Mouse (Mus musculus) c-Kit-negative CD71-positive TER-119-positive erythroid progenitor cells, embryonic 14.5 days (primary cell): Measurements from ENCODE around the gene Vstm2l.
A peak's percentile ranks its signal among the peaks of the same experiment; 100 is the strongest.

ENCODE experiments used
- DNase-seq: peaks from one replicate; pipeline ENCODE4 v3.0.0-alpha.2; 2013; ENCODE audit warnings: low read depth, low spot score

The Vstm2l gene

DNA sequence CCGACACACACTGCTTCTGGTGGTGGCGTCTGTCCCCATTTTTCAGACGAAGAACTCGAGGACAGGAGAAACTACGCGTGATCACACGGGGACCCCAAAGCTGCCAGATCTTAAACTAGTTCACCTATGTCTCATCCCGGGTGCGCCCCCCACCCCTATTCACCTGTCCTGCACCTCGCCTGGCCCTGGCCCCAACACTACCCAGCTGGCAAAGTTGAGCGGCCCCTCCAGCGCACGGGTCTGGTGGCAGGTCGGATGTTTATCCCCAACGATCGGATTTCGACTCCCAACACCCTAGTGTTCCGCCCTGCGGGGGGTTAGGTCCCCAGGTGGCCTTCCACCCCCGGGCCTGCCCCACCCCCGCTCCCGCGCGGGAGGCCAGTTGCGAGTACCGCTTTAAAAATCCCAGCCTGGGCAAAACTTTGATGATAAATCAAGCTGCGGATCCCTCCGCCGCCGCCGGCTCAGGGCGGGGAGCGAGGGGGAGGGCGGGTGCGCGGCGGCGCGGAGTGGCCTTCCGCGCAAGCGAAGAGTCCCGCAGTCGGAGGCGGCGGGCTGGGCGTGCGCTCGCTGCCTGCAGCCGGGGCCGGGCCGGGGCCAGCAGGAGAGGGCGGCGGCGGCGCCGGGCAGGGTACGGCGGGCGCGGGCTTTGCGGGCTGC is at the start of gene Vstm2l:
Vstm2l (plus strand) TSS at position 549 of the 660 bp plus-strand sequence.
- DNase-seq, result no peak

DNA sequence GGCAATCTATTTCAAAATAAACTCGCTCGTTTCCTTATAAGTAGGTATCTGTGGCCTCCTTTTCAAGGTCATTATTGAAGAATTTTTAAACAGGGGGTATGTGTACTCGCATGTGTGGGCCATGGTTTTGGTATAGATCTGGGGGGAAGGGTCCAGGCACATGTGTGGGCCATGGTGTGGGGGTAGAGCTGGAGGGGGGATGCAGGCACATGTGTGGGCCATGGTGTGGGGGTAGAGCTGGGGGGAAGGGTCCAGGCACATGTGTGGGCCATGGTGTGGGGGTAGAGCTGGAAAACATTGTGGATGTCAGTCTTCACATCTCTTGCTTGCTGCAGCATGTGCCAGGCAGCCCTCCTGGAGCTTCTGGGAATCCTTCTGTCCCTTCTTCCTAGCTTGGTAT is 47.3 kb upstream of the Vstm2l start:
- no peak for DNase-seq

DNA sequence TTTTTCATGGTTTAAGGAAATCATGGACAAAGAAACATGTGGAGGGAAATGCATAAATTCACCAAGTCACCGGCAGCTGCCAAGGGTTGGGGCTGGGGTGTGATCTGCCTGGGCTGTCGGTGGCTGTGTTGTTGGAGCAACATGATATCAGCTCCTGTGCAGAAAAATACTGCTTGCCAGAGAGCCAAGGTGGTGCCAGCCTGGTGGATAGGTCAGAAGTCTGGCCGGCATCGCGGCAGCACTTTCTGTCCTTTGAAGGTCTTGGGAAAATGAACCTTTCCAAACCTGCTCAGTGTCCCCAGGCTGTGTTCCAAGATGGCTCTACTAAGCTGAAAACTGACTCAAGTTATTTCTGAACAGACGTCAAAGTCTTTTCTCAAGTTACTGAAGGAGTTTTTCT is 44.2 kb upstream of the Vstm2l start:
- DNase-seq, result no peak

DNA sequence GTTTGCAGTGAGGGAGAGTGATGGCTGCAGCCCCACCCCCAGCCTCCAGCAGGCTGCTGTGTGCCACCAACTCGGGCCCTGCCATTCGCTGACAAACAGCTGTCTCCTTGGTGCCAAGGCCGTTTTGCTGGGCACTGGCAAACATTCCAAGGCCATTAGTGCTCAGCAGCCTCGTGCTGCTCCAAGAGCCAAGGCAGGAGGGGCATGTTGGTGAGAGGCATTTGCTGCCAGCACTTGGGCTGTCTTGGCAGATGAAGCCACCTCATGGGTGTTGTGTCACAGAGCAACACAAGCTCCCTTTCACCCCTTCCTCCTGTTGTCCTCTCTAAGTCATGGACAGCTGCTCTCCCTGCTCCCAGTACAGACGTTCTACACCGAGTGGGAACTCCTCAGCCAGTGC is 41.2 kb upstream of the Vstm2l start:
- no peak for DNase-seq

DNA sequence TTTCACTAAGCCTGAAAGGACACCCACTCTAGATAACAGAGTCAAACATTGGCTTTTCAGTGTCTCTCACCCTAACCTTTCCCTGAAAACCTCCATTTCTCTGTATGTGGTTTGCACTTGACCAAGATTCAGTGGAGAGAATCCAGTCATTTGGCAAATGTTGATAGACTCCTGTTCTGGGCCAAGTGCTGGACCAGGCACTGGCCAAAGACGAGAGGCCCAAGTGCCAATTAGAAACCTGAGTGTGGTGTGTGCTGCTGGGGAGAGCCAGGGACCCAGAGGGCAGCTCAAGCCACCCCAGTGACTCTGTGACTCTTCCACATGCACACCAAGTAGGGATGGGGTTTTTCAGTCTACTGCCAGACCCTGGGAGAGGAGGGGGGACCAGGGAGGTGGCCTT is 40.8 kb upstream of the Vstm2l start:
- DNase-seq, result no peak

DNA sequence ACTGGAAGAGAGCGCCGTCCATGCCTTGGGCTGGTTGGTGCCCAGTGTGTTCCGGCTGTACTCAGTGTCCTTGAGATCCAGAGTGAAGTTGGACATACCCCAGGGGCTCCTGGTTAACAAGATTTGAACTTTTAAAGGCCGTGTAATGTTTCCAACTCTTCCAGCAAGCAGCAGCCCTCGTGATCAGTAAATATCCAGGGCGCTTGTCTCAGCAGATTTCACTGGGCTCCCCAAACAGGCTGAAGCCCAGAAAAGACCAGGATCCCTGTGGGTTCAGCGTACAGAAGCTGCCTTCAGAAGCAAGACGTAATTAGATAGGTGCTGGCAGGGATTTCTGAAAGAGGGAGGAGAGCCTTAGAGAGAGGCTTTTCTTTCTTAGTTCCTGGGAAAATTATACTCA is 39.3 kb upstream of the Vstm2l start:
- no peak for DNase-seq

DNA sequence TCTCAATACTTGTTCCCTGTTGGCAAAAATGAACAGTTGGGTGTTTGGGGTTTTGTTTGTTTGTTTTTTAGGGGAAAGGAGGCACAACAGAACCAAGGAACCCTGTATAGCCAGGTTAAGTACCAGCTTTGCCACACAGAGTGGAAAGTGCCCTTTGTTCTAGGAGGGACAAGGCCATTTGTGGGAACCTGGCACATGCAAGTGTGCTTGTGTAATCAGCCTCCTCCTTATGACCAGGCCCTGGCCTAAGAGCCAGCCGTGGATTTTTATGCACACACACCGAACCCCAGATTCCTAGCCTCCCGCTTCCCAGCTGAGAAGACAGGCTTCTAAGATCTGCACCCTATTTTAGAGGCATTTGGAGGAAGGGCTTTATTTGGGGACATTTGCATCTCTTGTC is 37.1 kb upstream of the Vstm2l start:
- DNase-seq, result no peak

DNA sequence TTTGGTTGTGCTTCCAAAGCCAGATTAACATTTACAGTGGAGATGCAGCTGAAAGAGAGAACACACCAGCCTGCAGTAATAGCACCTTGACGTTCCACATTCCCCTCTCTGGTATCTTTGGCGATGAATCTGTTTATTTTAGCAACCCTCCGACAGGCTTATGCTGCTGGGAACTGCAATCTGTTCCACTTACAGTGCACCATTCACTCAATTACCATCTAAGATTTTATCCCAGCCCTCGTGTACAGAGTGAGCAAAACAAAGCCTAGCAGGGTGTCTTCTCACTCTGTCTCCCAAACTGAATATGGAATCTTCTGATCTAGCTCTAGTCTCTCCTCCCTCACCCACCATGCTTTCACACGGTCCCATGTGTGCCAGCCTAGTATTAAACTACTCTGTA is 36.5 kb upstream of the Vstm2l start:
- no peak for DNase-seq

DNA sequence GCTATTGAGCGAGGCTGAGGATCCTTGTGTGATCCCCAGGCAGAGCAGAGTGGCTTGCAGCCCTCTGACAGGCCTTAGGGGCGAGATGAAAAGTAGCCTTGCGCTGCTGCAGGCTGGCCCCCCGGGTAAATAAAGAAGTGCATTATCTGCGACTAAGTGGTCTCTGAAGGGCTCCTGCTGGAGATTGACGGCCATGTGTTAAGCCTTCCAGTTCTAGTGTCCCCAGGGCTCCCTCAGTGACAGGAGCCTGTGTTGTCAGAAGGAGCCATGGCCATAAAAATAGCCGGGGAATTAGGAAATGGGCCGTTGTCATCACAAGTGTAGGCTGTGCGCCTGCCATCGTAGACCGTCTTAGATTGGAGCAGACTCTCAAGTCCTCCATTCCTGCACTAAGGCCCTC is 32.5 kb upstream of the Vstm2l start:
- DNase-seq, result no peak

DNA sequence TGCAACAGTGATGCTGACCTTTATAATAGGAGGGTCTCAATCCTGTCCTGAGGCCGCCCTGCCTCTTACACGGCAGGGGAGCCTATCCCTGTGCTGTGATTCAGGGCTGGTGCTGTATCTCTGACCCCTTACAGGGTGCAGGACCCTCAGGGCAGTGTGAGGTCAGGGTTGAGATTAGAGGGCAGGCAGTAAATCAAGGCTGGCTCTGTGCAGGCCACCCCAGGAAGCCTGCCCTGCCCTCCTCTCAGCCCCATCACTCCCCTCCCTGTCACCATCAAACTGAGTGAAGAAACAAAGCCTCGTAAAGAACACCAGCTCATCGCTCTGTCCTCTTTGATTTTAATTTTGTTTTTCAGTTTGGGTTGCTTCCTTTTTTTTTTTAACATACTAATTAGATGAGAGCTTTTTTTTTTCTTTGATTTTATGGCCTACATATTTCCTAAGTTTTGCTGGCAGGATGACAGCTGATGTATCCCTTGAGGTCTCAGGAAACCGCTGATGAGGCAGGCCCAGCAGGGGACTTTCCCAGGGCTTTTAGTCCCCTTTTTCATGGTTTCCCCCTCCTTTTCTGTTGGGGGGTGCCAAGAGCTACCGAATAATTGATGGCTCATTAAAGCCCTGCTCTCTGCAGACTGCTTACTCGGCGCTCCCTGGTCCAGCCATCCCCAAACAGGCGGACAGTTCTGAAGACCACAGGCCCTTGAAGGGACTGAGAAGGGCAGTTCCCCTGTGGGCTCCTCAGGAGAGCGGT is 27.0 kb upstream of the Vstm2l start:
- DNase-seq, result no peak

DNA sequence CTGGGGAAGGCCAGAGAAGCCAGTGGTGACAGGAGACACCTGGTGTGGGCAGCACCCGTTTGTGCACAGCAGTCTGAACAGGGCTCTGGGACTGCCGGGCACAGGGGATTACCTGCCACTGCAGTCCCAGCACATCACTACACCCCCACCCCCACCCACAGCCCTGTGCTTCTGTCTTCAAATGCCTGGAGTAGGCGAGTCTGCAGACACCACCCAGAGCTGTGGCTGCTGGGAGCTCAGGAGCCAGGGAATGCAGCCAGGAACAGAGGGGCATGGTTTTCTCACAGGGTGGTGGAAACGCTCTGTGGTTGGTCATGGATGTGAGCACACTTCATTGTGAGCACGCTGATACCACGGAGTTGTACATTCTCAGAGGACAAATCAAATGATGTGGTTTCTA is 23.3 kb upstream of the Vstm2l start:
- DNase-seq, result no peak

DNA sequence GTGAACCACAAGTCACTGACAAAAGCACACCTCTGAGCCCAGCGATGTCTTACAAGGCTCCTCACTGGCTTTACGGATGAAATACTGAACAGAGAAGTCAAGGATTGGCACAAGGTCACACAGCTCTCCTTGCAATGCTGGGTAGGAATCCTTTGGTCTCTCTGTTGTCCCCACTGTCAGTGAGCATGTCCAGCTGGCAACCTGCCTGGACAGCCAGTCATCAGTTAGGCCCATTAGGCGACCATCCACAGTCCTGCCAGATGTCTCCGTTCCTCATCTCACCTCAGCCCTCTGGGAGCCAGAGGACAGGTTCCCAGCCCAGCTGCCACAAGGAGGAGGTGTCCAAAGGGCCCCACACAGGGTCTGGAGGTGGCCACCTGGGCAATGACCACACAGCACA is 17.3 kb upstream of the Vstm2l start:
- no peak for DNase-seq

DNA sequence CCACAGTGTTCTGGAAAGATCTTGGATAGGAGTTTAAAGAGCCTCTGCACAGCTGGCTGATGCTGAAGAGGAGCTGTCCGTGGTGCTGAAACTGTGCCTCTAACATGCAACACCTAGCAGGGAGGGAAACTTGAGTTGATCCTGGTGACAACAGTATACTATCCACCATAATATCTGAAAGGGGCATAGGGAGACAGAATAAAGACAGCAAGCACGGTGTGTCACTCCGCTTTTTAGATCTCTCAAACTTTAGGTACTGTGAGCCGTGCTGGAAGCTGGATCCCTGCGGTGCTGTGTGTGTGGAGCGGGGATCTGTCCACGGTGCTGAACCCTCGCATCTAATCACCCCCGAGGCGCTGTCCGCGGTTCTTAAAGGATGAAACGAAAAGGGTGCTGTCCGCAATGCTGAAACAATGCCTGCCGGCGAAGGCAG is 1.2 kb upstream of the Vstm2l start:
- peak; percentile 24 for DNase-seq

DNA sequence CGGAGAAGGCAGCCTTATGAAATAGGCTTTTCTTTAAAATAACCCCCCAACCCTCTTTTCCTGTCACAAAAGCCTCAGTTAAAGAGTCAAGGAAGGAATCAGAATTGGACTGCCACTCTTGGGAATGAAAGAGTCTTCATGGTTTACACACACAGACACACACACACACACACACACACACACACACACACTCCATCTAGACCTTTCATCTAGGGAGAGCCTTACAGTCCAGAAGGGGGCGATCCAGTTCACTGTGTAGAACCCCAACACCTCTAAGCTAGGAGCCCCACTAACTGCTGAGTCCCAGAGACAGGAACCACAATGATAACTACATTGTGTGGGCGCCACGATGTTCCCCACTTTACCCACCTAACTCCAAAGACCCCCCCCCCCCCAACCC is 748 bp upstream of the Vstm2l start:
- no peak for DNase-seq

DNA sequence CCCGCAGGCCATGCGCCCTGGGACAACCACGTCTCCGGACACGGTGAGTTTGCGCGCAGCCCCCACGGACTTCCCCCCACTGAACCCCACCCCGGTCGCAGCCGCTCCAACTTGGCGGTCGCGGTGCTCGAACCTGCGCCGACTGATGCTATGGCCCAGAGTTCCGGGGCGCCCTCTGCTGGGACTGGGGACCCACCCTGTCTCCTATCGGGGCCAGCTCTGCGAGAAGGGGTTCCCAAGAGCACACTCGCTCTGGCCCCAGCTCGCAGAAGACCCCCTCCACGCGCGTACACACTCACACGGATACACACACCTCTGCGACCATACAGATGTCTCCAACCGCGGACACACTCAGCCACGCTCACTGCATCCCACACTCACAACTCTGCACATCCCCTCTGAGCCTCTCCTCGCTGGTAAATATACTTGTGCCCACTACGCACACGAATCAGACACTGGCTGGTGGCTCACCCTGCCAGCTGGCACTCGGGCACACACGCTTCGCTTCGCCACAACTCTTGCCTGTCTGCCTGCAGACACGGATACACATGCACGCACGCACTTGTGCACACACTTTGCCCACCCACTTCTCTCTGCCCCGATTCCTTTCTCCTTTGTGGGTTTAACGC is 550 bp downstream of the Vstm2l start:
- DNase-seq, result no peak

DNA sequence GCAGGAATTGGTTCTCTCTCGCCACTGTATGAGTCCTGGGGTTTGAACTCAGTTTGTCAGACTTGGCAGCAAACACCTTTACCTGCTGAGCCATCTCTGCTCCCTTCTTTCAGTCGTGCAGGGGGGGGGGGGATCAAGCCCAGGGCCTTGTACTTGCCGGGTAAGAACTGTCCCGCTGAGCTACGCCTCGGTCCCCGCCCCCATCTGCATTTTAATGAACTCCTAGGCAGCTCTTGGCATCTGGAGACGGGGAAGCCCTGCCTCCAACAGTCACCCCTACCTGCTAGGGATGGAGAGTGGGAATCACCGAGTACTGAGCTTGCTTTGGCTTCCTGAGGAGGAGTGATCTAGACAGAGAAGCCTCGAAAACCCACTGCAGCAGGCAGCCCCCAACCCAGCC is 4.1 kb downstream of the Vstm2l start:
- no peak for DNase-seq

DNA sequence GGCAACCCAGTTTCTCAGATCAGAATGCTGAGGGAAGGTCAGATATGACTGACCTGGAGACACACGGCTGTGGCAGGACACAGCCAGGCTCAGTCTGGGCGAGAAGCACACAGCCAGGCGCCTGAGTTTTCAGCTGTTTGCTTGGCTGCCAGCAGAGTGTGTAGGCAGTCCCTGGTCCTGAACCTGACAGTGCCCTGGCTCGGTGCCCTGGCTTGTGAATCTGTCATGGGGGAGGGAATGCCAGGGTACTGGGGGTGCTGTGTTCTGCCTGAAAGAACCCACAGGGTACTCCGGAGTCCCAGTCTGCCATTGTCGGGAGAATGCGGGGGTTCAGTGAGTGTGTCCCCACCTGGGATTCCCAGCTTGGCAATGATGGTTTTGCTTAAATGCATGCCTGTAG is 7.1 kb downstream of the Vstm2l start:
- no peak for DNase-seq

DNA sequence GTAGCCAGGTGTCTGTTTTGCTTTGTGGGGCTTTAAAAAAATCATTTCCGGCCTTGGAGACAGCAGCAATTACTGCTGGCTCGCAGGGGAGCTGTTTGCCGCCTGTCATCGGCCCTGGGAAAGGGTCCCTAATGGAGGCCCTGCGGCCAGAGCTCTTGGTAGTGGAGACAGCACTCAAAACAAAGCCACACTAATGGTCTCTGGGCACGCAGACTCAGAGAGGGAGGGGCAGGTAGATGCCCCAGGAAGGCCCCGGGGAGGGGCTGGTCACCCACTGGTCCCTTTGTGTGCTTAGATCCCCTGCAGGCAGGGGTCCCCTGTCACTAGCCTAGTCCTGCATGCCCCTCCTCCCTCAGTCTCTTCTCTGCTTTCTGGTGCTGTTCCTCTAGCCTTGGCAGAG is 9.0 kb downstream of the Vstm2l start:
- no peak for DNase-seq

DNA sequence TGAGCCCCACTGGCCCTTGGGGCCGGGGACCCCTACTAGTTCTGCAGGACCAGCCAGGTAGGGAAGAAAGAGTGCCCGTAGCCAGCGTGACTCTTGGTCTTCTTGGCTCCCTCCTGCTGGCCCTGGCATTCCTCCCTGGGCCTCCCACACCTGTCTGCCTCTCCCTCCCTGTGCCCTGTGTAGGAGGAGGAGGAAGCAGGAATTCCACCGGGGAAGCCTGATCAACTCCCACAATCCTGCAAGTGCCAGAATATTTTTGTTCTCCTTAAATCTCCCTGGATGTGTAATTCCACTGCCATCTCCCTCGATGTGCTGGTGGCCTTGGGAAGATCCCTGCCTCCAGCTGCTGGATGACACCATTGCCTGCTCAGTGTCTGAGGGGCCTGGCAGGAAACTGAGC is 10.1 kb downstream of the Vstm2l start:
- DNase-seq, result no peak

DNA sequence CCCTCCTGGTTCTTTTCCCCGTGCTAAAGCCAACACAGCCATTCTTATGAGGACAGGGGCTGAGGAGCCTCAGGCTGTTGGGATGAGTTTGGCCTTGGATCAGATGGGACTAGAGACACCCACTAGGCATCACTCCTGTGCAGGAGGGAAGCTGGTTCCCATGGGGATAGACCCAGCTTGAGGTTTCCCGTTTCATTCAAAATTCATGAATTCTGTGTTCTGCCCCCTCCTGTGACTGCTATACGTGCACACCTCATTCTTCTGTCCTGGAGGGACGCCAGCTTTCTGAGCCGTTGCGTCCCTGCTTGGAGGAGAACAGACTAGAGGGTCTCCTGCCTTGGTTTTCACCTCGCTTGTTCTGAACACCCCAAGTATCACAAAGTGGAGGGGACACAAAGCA is 12.0 kb downstream of the Vstm2l start:
- no peak for DNase-seq

DNA sequence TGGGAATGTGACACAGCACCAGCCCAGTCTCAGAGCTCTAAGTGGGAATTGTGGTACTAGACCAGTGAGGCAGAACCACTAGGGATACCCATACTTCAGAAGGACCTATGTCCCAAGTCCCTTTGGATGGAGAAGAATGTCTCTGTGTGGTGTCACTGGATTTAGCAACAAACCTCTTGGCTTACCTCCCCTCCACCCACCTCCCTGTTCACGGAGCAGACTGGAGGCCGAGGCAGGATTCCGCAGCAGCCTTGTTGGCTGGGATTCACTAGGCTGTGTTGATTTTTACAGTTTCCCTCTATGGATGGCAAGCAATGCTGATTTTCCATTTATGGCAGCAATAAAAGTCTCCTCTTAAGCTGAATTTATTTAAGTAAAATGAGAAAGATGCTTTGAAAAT is 12.5 kb downstream of the Vstm2l start:
- no peak for DNase-seq

DNA sequence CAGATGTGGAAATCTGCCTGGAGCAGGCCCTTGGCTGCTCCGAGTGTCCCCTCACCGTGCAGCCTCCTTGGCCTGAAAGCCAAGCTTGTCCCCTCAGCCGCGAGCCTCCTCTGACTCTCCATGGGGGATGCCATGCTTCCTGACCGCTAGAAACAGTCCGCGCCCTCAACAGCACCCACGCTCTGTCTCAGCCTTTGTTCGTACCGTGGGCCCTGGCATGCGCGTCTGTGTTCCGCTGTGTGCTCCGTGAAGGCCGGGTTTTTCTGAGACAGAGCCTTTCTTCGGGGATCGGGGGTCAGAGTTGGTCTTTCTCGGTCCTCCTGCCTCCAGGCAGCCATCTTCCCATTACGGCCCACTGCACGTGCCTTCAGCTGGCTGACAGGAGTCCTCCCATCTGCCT is 12.9 kb downstream of the Vstm2l start:
- no peak for DNase-seq

DNA sequence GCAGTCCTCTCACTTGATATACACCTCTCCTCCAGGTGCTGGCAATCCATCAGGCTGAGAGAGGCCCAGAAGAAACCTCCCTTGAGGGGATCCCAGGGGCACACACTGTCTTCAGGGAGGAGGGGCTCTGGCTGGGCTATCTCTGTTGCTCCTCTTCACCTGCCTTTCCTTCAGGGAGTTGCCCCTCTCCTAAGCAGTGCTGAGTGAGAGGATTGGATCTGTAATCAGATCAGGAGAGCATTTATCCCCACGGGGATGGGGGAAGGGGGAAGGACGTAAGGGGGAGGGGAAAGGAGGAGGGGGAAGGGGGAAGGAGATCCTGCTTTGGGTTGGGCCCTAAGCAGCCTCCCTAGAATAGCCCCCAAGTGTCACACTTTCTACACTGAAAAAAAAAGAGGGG is 13.4 kb downstream of the Vstm2l start:
- DNase-seq, result no peak
